Mouse (Mus musculus): ENCODE measurements around the gene Inpp4a.

Gene Inpp4a

GRCm38 (mm10) chr1:37299540-37300491 lies at the start of gene Inpp4a:
TSS of gene Inpp4a (plus strand) at chr1:37299865.
- DNase-seq (ENCODE audit: low spot score) = peak; percentile 93

GRCm38 (mm10) chr1:37250643-37251310 lies 48.9 kb upstream of the Inpp4a start:
- peak; percentile 65 for DNase-seq (ENCODE audit: low spot score)

GRCm38 (mm10) chr1:37258443-37258842 lies 41.2 kb upstream of the Inpp4a start:
- DNase-seq (ENCODE audit: low spot score) = no peak

DNA sequence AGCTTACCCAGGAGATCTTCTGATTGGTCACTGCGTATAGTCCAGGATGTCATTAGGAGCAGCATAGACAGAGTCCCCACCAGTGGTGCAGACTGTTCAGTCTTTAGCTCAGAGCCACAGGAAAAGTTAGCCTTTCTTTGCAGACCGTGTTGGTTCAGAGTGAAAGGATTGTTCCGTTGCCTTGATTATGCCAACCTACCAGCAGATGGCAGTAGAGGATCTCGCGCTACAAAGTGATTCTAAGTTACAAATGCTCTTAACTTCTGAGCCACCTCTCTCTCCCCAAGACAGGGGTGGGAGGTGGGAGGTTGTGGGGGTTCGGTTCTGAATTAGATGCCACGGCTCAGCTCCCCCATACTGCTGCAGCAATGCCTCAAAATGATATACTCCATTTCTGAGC lies 27.2 kb upstream of the Inpp4a start:
- peak; percentile 18 for DNase-seq (ENCODE audit: low spot score)

GRCm38 (mm10) chr1:37286556-37286955 lies 13.1 kb upstream of the Inpp4a start:
- no peak for DNase-seq (ENCODE audit: low spot score)

DNA sequence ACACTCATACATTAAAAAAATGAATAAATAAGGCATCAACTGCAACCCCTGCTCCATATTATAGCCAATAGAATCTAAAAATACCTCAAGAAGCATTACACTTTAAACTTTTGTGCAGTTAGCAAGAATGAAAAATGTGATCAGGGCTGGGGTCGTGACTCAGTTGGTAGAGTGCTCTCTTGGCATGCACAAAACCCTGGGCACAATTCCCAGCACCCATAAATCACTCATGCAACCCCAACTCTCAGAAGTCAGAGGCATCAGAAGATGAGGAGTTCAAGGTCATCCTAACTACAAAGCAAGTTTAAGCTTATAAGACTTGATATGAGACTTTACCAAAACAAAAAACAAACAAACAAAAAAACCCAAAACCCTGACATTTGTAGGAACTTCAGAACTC lies 11.9 kb upstream of the Inpp4a start:
- DNase-seq (ENCODE audit: low spot score) = no peak

GRCm38 (mm10) chr1:37288181-37288935 lies 11.3 kb upstream of the Inpp4a start:
- DNase-seq (ENCODE audit: low spot score) = no peak

- no peak for DNase-seq (ENCODE audit: low spot score)
These were observed 10.7 kb upstream of the Inpp4a start for GRCm38 (mm10) chr1:37288941-37289340.

- DNase-seq (ENCODE audit: low spot score) = no peak
These were observed 3.3 kb upstream of the Inpp4a start for GRCm38 (mm10) chr1:37296414-37296813.

- no peak for DNase-seq (ENCODE audit: low spot score)
These were observed 761 bp upstream of the Inpp4a start for GRCm38 (mm10) chr1:37298904-37299303.

- no peak for DNase-seq (ENCODE audit: low spot score)
These were observed 985 bp downstream of the Inpp4a start for GRCm38 (mm10) chr1:37300650-37301049.

GRCm38 (mm10) chr1:37302801-37303200 lies 3.1 kb downstream of the Inpp4a start:
- DNase-seq (ENCODE audit: low spot score) = no peak

DNA sequence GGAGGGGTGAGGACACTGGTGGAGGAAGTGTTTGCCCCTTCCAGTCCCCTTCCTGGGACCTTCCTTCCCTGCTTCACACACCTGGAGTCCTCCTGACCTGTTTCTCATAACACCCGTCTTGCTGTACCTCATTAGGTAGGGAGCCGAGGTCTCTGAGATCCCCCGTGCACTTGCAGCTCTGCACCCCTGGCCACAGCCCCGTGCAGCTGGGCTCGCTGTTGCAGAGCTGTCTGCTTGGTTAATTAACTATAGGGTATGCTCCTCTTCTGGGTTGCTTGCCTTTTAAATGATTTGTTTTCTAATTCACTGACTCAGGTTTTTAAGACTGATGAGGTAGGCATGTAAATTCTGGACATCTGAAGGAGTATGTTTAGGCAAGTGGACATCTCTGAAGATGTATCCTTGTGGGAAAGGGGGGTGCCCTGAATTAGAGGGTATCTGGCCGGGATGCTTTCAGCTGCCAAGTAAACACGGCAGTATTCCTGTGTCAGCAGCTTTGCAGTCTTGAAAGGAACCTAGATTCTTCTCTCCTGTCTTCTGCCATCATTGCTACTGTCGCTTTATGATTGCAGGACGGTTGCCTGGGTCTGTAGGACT lies 6.1 kb downstream of the Inpp4a start:
- DNase-seq (ENCODE audit: low spot score) = no peak

DNA sequence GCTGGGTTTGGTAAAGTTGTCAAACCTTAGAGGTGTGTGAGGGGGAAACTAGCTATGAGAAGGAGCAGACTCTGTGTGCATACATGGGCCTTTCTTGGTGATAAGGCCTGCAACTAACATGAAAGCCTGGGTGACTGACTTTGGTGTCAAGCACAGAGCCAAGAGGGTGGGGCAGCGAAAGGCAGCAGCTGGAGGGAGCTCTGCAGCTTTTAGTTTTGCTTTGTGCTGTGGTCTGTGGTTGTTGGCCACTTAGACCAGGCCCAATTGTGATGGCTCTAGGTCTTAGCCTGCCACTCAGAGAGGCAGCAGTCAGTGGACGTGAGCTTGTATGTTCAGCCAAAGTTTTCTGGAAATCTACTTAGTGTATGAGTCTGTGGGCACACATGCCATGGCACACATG lies 7.9 kb downstream of the Inpp4a start:
- no peak for DNase-seq (ENCODE audit: low spot score)

- DNase-seq (ENCODE audit: low spot score) = no peak
These were observed 8.5 kb downstream of the Inpp4a start for GRCm38 (mm10) chr1:37308021-37308742.

DNA sequence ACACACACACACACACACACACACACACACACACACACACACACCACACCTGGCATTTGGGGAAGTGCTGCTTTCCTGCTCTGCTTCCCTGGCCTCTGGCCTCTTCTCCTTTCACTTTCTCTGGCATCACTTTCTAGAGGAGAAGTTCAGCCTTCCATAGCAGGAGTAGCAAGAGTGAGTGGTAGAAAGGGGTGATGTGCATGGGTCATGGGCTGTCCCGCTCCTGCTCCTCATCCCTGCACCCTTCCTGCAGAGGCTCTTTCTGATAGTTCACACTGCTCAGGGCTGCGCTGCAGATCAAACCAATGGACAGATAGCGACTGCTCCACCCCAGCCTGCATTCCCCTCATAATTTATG lies 9.1 kb downstream of the Inpp4a start:
- no peak for DNase-seq (ENCODE audit: low spot score)

- no peak for DNase-seq (ENCODE audit: low spot score)
These were observed 10.4 kb downstream of the Inpp4a start for GRCm38 (mm10) chr1:37309939-37310515.

- DNase-seq (ENCODE audit: low spot score) = no peak
These were observed 14.7 kb downstream of the Inpp4a start for GRCm38 (mm10) chr1:37314338-37314737.

GRCm38 (mm10) chr1:37317644-37318285 lies 18.1 kb downstream of the Inpp4a start:
- no peak for DNase-seq (ENCODE audit: low spot score)

DNA sequence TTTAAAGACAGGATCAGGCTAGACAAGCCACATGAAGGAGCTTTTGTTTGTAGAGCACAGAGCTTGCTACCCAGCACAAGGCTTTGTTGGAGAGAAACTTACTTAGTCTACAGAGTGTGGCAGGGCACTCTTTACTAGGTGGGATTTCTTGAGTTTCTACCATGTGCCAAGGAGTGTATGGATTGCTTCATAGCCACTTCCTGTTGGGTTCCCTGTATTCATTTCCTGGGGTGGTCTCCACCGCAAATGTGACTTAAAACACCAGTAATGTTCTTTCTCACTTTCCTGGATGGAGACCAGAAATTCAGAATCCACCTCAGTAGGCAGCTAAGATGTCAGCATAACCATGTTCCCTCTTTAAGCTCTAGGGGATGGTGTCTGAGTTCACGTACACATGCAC lies 18.9 kb downstream of the Inpp4a start:
- no peak for DNase-seq (ENCODE audit: low spot score)

DNA sequence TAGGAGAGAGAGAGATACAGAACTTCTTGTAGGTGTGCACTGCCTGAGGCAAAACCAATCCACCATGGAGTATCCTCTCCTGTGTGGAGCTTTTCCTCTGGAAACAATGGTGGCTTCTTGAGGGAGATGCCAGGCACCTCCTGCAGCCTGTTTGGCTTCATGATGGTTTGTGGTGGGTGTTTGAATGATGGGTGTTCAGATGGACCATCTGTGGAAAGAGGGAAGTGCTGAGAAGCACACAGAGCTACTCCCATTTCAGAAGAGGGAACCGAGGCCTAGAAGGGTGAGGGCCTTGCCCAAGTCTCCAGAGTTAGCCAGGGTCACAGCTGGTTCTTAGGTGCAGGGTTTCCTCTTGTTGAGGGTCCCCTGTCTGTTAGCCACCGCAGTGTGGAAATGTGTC lies 23.0 kb downstream of the Inpp4a start:
- DNase-seq (ENCODE audit: low spot score) = no peak
